Mouse (Mus musculus) midbrain, embryonic 11.5 days (tissue): ENCODE results near the gene Whrn. TPM values are rescaled to one million over a fixed set of nuclear protein-coding genes. Genes with fewer than 3 reads are reported as not detected.
A peak's percentile ranks its signal among the peaks of the same experiment; 100 is the strongest.

ENCODE experiments used
- ATAC-seq: fragments of 200-750 bp; cut with Nextera tagmentation; 2 replicates; pipeline ENCODE4 v1.8.0; 2017; ENCODE audit warnings: moderate TSS enrichment, moderate library complexity; ENCODE audit not compliant: low FRiP score
- DNase-seq: peaks from one replicate; pipeline ENCODE4 v3.0.0; 2015; ENCODE audit warnings: low spot score; ENCODE audit errors: missing footprints
- H3K27ac ChIP-seq: fragments of 300-500 bp; sonication (generic); 2 replicates; pipeline ENCODE4 v1.5.1; 2014; ENCODE audit warnings: low read depth, low read length
- H3K27me3 ChIP-seq: fragments of 300-500 bp; sonication (generic); 2 replicates; pipeline ENCODE4 v1.6.1; 2014; ENCODE audit warnings: mild to moderate bottlenecking, low read length, moderate library complexity, mixed read lengths; ENCODE audit not compliant: control insufficient read depth, insufficient read depth
- H3K36me3 ChIP-seq: fragments of 300-500 bp; sonication (generic); 2 replicates; pipeline ENCODE4 v1.6.1; 2014; ENCODE audit warnings: mild to moderate bottlenecking, low read length, moderate library complexity, mixed read lengths; ENCODE audit not compliant: control insufficient read depth, insufficient read depth
- H3K4me1 ChIP-seq: fragments of 300-500 bp; sonication (generic); 2 replicates; pipeline ENCODE4 v1.6.1; 2014; ENCODE audit warnings: low read length; ENCODE audit not compliant: control insufficient read depth, insufficient read depth
- H3K4me2 ChIP-seq: fragments of 300-500 bp; sonication (generic); 2 replicates; pipeline ENCODE4 v1.6.1; 2014; ENCODE audit warnings: mild to moderate bottlenecking, moderate library complexity
- H3K4me3 ChIP-seq: fragments of 300-500 bp; sonication (generic); 2 replicates; pipeline ENCODE4 v1.5.1; 2014; ENCODE audit warnings: low read depth, low read length
- H3K9ac ChIP-seq: fragments of 300-500 bp; sonication (generic); 2 replicates; pipeline ENCODE4 v1.6.1; 2014; ENCODE audit warnings: low read length
- H3K9me3 ChIP-seq: fragments of 300-500 bp; sonication (generic); 2 replicates; pipeline ENCODE4 v1.6.1; 2016; ENCODE audit warnings: low read length; ENCODE audit not compliant: control insufficient read depth
- WGBS: fragments of 180-500 bp; shearing (Covaris S2); extraction: QIAGEN DNeasy Blood & Tissue Kit; methylation state at CpG from one replicate; pipeline ENCODE4 v1.1.7; 2014; 5-methylcytosine and 5-hydroxymethylcytosine counted together
- polyA plus RNA-seq: library from polyadenylated mRNA; unstranded; fragments of >200 nt; fragmentation: Nextera tagmentation; extraction: Ambion mirVana; gene quantifications from 2 replicates; pipeline ENCODE4 v1.2.1, GENCODE M21; 2014

Gene Whrn
- polyA plus RNA-seq, 1 experiment from 2014 or later: 9.1 TPM

- WGBS: 94% methylated on average over 1 of the region's 1 CpGs
Measured at GRCm38 (mm10) chr4:63375367-63375766, 120.4 kb downstream of the Whrn start.

DNA sequence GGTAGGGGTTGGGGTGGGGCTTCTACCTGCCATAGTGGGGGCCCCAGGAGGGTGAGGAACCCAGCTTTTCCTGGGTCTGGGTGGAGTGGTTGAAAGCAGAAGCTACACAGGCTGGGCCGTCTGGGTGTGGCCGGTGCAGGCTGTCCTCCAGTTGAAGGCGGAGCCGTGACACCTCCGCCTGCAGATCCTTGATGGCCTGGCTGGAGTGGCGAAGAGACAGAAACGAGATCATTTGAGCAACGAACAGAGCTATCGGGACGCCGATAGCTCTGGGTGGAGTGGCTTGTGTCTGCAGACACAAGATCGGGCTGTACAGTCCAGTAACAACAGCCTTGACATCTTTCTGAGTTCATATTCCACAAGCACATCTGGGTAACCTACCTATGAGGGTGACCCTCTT lies 121.5 kb downstream of the Whrn start:
- no peak for ATAC-seq
- peaks cover 15% of the 10 kb centered on the region for H3K36me3 ChIP-seq

More at GRCm38 (mm10) chr4:63375367-63375766, 120.4 kb downstream of the Whrn start:
- Histone ChIP-seq H3K27ac (no peak overlapping the region), H3K27me3 (no peaks in the 10 kb centered on the region), H3K4me1 (no peaks in the 10 kb centered on the region), H3K9ac (no peak overlapping the region), H3K4me2 (no peak overlapping the region), H3K4me3 (no peak overlapping the region), H3K36me3 (peaks cover 13% of the 10 kb centered on the region), H3K9me3 (no peaks in the 10 kb centered on the region)
- DNase-seq (no peak), ATAC-seq (no peak)

GRCm38 (mm10) chr4:63373404-63373803 lies 122.4 kb downstream of the Whrn start:
- Histone ChIP-seq H3K4me1 (no peaks in the 10 kb centered on the region), H3K27ac (no peak overlapping the region), H3K9me3 (no peaks in the 10 kb centered on the region), H3K4me3 (no peak overlapping the region), H3K36me3 (peaks cover 12% of the 10 kb centered on the region), H3K9ac (no peak overlapping the region), H3K27me3 (no peaks in the 10 kb centered on the region), H3K4me2 (no peak overlapping the region)
- WGBS: 90% methylated on average over 8 of the region's 8 CpGs
- DNase-seq: no peak
- no peak for ATAC-seq

More for the DNA sequence above, 121.5 kb downstream of the Whrn start:
- Histone ChIP-seq H3K9ac (no peak overlapping the region), H3K27me3 (no peaks in the 10 kb centered on the region), H3K9me3 (no peaks in the 10 kb centered on the region), H3K4me2 (no peak overlapping the region), H3K4me1 (no peaks in the 10 kb centered on the region), H3K27ac (no peak overlapping the region), H3K4me3 (no peak overlapping the region)
- DNase-seq: no peak
- WGBS: 82% methylated on average over 12 of the region's 12 CpGs

GRCm38 (mm10) chr4:63371890-63372289 lies 123.9 kb downstream of the Whrn start:
- WGBS: 69% methylated on average over 3 of the region's 3 CpGs

GRCm38 (mm10) chr4:63370897-63371296 lies 124.9 kb downstream of the Whrn start:
- DNase-seq: peak; percentile 85
- WGBS: 35% methylated on average over 7 of the region's 7 CpGs
- Histone ChIP-seq H3K27me3 (no peaks in the 10 kb centered on the region), H3K27ac (no peak overlapping the region), H3K4me1 (no peaks in the 10 kb centered on the region), H3K36me3 (peaks cover 8% of the 10 kb centered on the region), H3K9me3 (no peaks in the 10 kb centered on the region), H3K9ac (no peak overlapping the region), H3K4me3 (no peak overlapping the region), H3K4me2 (no peak overlapping the region)
- ATAC-seq: no peak

More at GRCm38 (mm10) chr4:63371890-63372289, 123.9 kb downstream of the Whrn start:
- H3K9me3 ChIP-seq: no peaks in the 10 kb centered on the region
- H3K4me1 ChIP-seq: no peaks in the 10 kb centered on the region
- ATAC-seq (no peak), DNase-seq (no peak)
- H3K27ac ChIP-seq: no peak overlapping the region
- H3K9ac ChIP-seq: no peak overlapping the region
- H3K4me2 ChIP-seq: no peak overlapping the region
- H3K4me3 ChIP-seq: no peak overlapping the region
- no peaks in the 10 kb centered on the region for H3K27me3 ChIP-seq
- peaks cover 12% of the 10 kb centered on the region for H3K36me3 ChIP-seq

- no peak overlapping the region for H3K27ac ChIP-seq
- H3K36me3 ChIP-seq: peaks cover 4% of the 10 kb centered on the region
- H3K9ac ChIP-seq: no peak overlapping the region
- 14% methylated on average over 4 of the region's 4 CpGs for WGBS
- peak; percentile 68 for ATAC-seq
- H3K4me3 ChIP-seq: no peak overlapping the region
- DNase-seq: peak; percentile 99
- no peaks in the 10 kb centered on the region for H3K27me3 ChIP-seq
- no peak overlapping the region for H3K4me2 ChIP-seq
- no peaks in the 10 kb centered on the region for H3K4me1 ChIP-seq
- no peaks in the 10 kb centered on the region for H3K9me3 ChIP-seq
Measured at GRCm38 (mm10) chr4:63368577-63368976, 127.2 kb downstream of the Whrn start.

Other genes with a start within 250 kb of the Whrn start
- gene Orm1, start 151.4 kb downstream of the Whrn start, polyA plus RNA-seq: not detected in 2 replicates
- not detected in 2 replicates for gene Orm3, start 139.8 kb downstream of the Whrn start, polyA plus RNA-seq
- gene Orm2, start 133.5 kb downstream of the Whrn start, polyA plus RNA-seq: not detected in 2 replicates
- gene Akna, start 92.6 kb downstream of the Whrn start, polyA plus RNA-seq: 7.0 and 9.1 TPM in 2 replicates
- gene Atp6v1g1, start 48.8 kb upstream of the Whrn start, polyA plus RNA-seq: 386 and 408 TPM in 2 replicates
- gene Tmem268, start 62.8 kb upstream of the Whrn start, polyA plus RNA-seq: 6.2 and 8.1 TPM in 2 replicates
- gene Gm11213, start 109.3 kb upstream of the Whrn start, polyA plus RNA-seq: not detected in 2 replicates
- gene Tex48, start 126.4 kb upstream of the Whrn start, polyA plus RNA-seq: not detected in 2 replicates
- not detected in 2 replicates for gene Gm11214, start 167.4 kb upstream of the Whrn start, polyA plus RNA-seq
- 0.07 TPM in 1 of 2 replicates, not detected in the other for gene Tnfsf15, start 249.1 kb upstream of the Whrn start, polyA plus RNA-seq